33 mouse cellular contexts compared by ENCODE assay signal in the genomic region with DNA sequence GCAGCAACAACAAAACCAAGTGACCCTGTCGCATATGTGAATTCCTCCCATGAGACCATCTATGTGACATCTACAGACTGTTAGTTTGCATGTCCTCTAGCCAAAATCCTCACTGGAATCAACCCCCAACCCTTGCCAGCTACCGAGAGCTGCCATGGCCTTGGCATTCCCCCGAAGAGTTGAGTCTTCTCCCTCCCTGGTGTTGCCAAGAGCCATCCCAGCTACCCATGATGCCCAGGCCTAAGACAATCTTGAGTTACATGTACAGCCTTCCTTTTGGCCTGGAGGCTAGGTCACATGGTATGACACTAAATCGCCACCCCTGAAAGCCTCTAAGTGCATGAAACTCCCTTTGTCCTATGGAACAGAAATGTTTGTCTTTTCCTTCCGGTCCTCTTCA. TPM values are rescaled to one million over a fixed set of nuclear protein-coding genes. Genes with fewer than 3 reads are reported as not detected.
DNase-seq lines count a peak whose midpoint lies in the region; ATAC-seq and TF ChIP-seq lines count a peak whose summit lies in the region.
"Had no signal": no experiment of that assay in that cellular context is flagged by ENCODE, and none has a peak within 500 bp of the region (broad histone marks: within the 10 kb centered on the region; RNA-seq: fewer than 3 reads in every experiment).

No protein-coding gene starts in this region.

- H3K9me3 ChIP-seq in forebrain, embryonic 10.5 days: no peaks in the 10 kb centered on the region
- H3K9me3 ChIP-seq in forebrain, embryonic 13.5 days (replicated peaks): no peaks in the 10 kb centered on the region
- H3K9me3 ChIP-seq in lung, postnatal 0 days (ENCODE audit: low read length): no peaks in the 10 kb centered on the region
- no peaks in the 10 kb centered on the region for H3K9me3 ChIP-seq in intestine, embryonic 16.5 days (ENCODE audit: control insufficient read depth, low read length)
- 0 out of 2 replicates have a peak, but pooled peaks cover 5% of the 10 kb centered on the region for H3K9me3 ChIP-seq in stomach, postnatal 0 days (ENCODE audit: control insufficient read depth, low read length)
- H3K9me3 ChIP-seq: G1E; hindbrain, embryonic 12.5 days; limb, embryonic 13.5 days; liver, embryonic 15.5 days; midbrain, embryonic 12.5 days had no signal

- no peaks in the 10 kb centered on the region for H3K4me1 ChIP-seq in forebrain, embryonic 10.5 days
- H3K4me1 ChIP-seq in forebrain, embryonic 13.5 days: no peaks in the 10 kb centered on the region
- H3K4me1 ChIP-seq in lung, postnatal 0 days (ENCODE audit: insufficient read depth, low read depth, low read length): peaks cover 17% of the 10 kb centered on the region; the same call in 1 of the 2 replicates
- H3K4me1 ChIP-seq in intestine, embryonic 16.5 days (ENCODE audit: control insufficient read depth, insufficient read depth, low read length): peaks cover 5% of the 10 kb centered on the region; the same call in 1 of the 2 replicates
- peaks cover 8% of the 10 kb centered on the region for H3K4me1 ChIP-seq in stomach, postnatal 0 days (replicated peaks; ENCODE audit: control insufficient read depth, insufficient read depth)
- H3K4me1 ChIP-seq: embryonic facial prominence, embryonic 13.5 days; hindbrain, embryonic 12.5 days; midbrain, embryonic 12.5 days had no signal

- no peak overlapping the region for H3K9ac ChIP-seq in forebrain, embryonic 13.5 days
- no peak overlapping the region for H3K9ac ChIP-seq in lung, postnatal 0 days (replicated peaks; ENCODE audit: low read depth)
- no peak overlapping the region for H3K9ac ChIP-seq in intestine, embryonic 16.5 days (ENCODE audit: low read depth, low read length)
- H3K9ac ChIP-seq in stomach, postnatal 0 days (ENCODE audit: low read length): no peak overlapping the region
- H3K9ac ChIP-seq: embryonic facial prominence, embryonic 13.5 days; hindbrain, embryonic 12.5 days; limb, embryonic 13.5 days; liver, embryonic 15.5 days; midbrain, embryonic 12.5 days had no signal

- ATAC-seq in forebrain, embryonic 13.5 days: no peak
- ATAC-seq in lung, postnatal 0 days: no peak
- no peak for ATAC-seq in intestine, embryonic 16.5 days
- ATAC-seq in stomach, postnatal 0 days (ENCODE audit: low FRiP score, low TSS enrichment): no peak
- ATAC-seq in erythroblast, adult 5-6 weeks (replicated peaks; ENCODE audit: low FRiP score, poor library complexity, severe bottlenecking): no peak
- ATAC-seq: forebrain, embryonic 16.5 days; Patski had no signal

- TF ChIP-seq CTCF in lung, postnatal 0 days (IDR thresholded peaks at IDR 0.05): no peak
- TF ChIP-seq CTCF in stomach, postnatal 0 days (IDR thresholded peaks at IDR 0.05; ENCODE audit: low read depth): no peak

- TF ChIP-seq EP300 in lung, postnatal 0 days (IDR thresholded peaks at IDR 0.05): no peak
- TF ChIP-seq EP300 in stomach, postnatal 0 days (optimal IDR thresholded peaks at IDR 0.05): no peak

- no peak overlapping the region for H3K4me2 ChIP-seq in forebrain, embryonic 13.5 days
- H3K4me2 ChIP-seq in lung, postnatal 0 days (replicated peaks; ENCODE audit: low read depth, low read length): no peak overlapping the region
- no peak overlapping the region for H3K4me2 ChIP-seq in intestine, embryonic 16.5 days (ENCODE audit: low read depth, low read length)
- H3K4me2 ChIP-seq in stomach, postnatal 0 days (replicated peaks; ENCODE audit: low read depth): no peak overlapping the region
- H3K4me2 ChIP-seq: embryonic facial prominence, embryonic 13.5 days; hindbrain, embryonic 12.5 days; limb, embryonic 13.5 days; liver, embryonic 15.5 days; midbrain, embryonic 12.5 days had no signal

- no peak overlapping the region for H3K27ac ChIP-seq in forebrain, embryonic 10.5 days
- no peak overlapping the region for H3K27ac ChIP-seq in forebrain, embryonic 13.5 days
- peak overlapping the region; percentile 64 for H3K27ac ChIP-seq in lung, postnatal 0 days (ENCODE audit: low read length)
- 0 out of 2 replicates have a peak overlapping the region, but pooled peaks have one; percentile 1 for H3K27ac ChIP-seq in intestine, embryonic 16.5 days (ENCODE audit: low read length)
- H3K27ac ChIP-seq in stomach, postnatal 0 days (replicated peaks): peak overlapping the region; percentile 65
- H3K27ac ChIP-seq: embryonic facial prominence, embryonic 13.5 days; heart, adult 2 months; hindbrain, embryonic 12.5 days; limb, embryonic 13.5 days; liver, embryonic 15.5 days; midbrain, embryonic 12.5 days had no signal

- no peaks in the 10 kb centered on the region for H3K27me3 ChIP-seq in forebrain, embryonic 10.5 days (ENCODE audit: poor library complexity, severe bottlenecking)
- no peaks in the 10 kb centered on the region for H3K27me3 ChIP-seq in forebrain, embryonic 13.5 days
- H3K27me3 ChIP-seq in lung, postnatal 0 days (replicated peaks; ENCODE audit: insufficient read depth, low read length): no peaks in the 10 kb centered on the region
- H3K27me3 ChIP-seq in intestine, embryonic 16.5 days (replicated peaks; ENCODE audit: control insufficient read depth, insufficient read depth, low read length): no peaks in the 10 kb centered on the region
- H3K27me3 ChIP-seq in stomach, postnatal 0 days (ENCODE audit: control insufficient read depth, insufficient read depth, low read length): no peaks in the 10 kb centered on the region
- H3K27me3 ChIP-seq: CH12.LX; embryonic facial prominence, embryonic 13.5 days; hindbrain, embryonic 12.5 days; limb, embryonic 13.5 days; liver, embryonic 15.5 days; midbrain, embryonic 12.5 days; Patski had no signal

- 87% methylated on average over 5 of the region's 5 CpGs for WGBS in forebrain, embryonic 10.5 days
- 88% methylated on average over 5 of the region's 5 CpGs for WGBS in forebrain, embryonic 13.5 days
- WGBS in lung, postnatal 0 days: 77% methylated on average over 5 of the region's 5 CpGs
- 84% methylated on average over 5 of the region's 5 CpGs for WGBS in intestine, embryonic 16.5 days
- WGBS in stomach, postnatal 0 days: 79% methylated on average over 5 of the region's 5 CpGs

- DNase-seq in forebrain, embryonic 10.5 days (ENCODE audit: extremely low spot score, low spot score): peak; percentile 2
- DNase-seq in lung, postnatal 0 days (ENCODE audit: low spot score): no peak
- DNase-seq in lung, postnatal 14 days: no peak
- no peak for DNase-seq in stomach, postnatal 0 days (ENCODE audit: low spot score)
- DNase-seq: B cell, adult 2 months; cerebellum, adult 2 months; cerebellum, postnatal 36 days; embryo, embryonic 11 days; gastrocnemius, postnatal 25 days; heart, adult 2 months; kidney, adult 9 months; kidney, postnatal 14 days; thymus, postnatal 25 days had no signal

- H3K4me3 ChIP-seq in forebrain, embryonic 10.5 days: no peak overlapping the region
- H3K4me3 ChIP-seq in forebrain, embryonic 13.5 days: no peak overlapping the region
- no peak overlapping the region for H3K4me3 ChIP-seq in lung, postnatal 0 days (ENCODE audit: low read depth, low read length)
- H3K4me3 ChIP-seq in intestine, embryonic 16.5 days (ENCODE audit: low read length): no peak overlapping the region
- no peak overlapping the region for H3K4me3 ChIP-seq in stomach, postnatal 0 days (ENCODE audit: low read depth, low read length)
- H3K4me3 ChIP-seq: embryonic facial prominence, embryonic 13.5 days; heart, adult 2 months; hindbrain, embryonic 12.5 days; limb, embryonic 13.5 days; liver, embryonic 15.5 days; midbrain, embryonic 12.5 days had no signal

- H3K36me3 ChIP-seq in forebrain, embryonic 10.5 days (replicated peaks): peaks cover 8% of the 10 kb centered on the region; the same call in 1 of the 2 replicates
- H3K36me3 ChIP-seq in forebrain, embryonic 13.5 days (ENCODE audit: poor library complexity, severe bottlenecking): peaks cover 38% of the 10 kb centered on the region
- peaks cover 28% of the 10 kb centered on the region for H3K36me3 ChIP-seq in lung, postnatal 0 days (ENCODE audit: insufficient read depth, low read length)
- peaks cover 39% of the 10 kb centered on the region for H3K36me3 ChIP-seq in intestine, embryonic 16.5 days (ENCODE audit: control insufficient read depth, insufficient read depth, low read length)
- H3K36me3 ChIP-seq in stomach, postnatal 0 days (ENCODE audit: control insufficient read depth, insufficient read depth, low read length): peaks cover 18% of the 10 kb centered on the region
- H3K36me3 ChIP-seq: G1E had no signal

RNA-seq across cellular contexts. Expression of a gene that starts 9.6 kb away (rescaled TPM):
- 7.4 and 10.3 TPM in 2 replicates for polyA plus RNA-seq in forebrain, embryonic 10.5 days (2016; fragmentation: Nextera tagmentation; extraction: Ambion mirVana)
- 10.9 and 15.0 TPM in 2 replicates for polyA plus RNA-seq in forebrain, embryonic 13.5 days (2015; fragmentation: Nextera tagmentation; extraction: Ambion mirVana)
- 485 and 539 TPM in 2 replicates for polyA plus RNA-seq in lung, postnatal 0 days (2015; fragmentation: Nextera tagmentation; extraction: Ambion mirVana)
- polyA plus RNA-seq in intestine, embryonic 16.5 days (2015; fragmentation: Nextera tagmentation; extraction: Ambion mirVana): 183 TPM in 2 replicates
- 131 and 134 TPM in 2 replicates for polyA plus RNA-seq in stomach, postnatal 0 days (2015; fragmentation: Nextera tagmentation; extraction: Ambion mirVana)
- 10.4 and 12.7 TPM in 2 replicates for total RNA-seq in erythroblast, adult 5-6 weeks (2015; ENCODE audit: low replicate concordance)
- 1.4 and 3.2 TPM in 2 replicates for total RNA-seq in erythroblast, adult 5-6 weeks (2017; ENCODE audit: low replicate concordance)
- total RNA-seq: G1E had no signal
- polyA plus RNA-seq: G1E had no signal

RNA-seq across cellular contexts. Expression of a gene that starts 10.2 kb away (rescaled TPM):
- 19.8 and 25.4 TPM in 2 replicates for polyA plus RNA-seq in forebrain, embryonic 10.5 days (2016; fragmentation: Nextera tagmentation; extraction: Ambion mirVana)
- polyA plus RNA-seq in forebrain, embryonic 13.5 days (2015; fragmentation: Nextera tagmentation; extraction: Ambion mirVana): 92.1 and 97.6 TPM in 2 replicates
- 798 and 806 TPM in 2 replicates for polyA plus RNA-seq in lung, postnatal 0 days (2015; fragmentation: Nextera tagmentation; extraction: Ambion mirVana)
- polyA plus RNA-seq in intestine, embryonic 16.5 days (2015; fragmentation: Nextera tagmentation; extraction: Ambion mirVana): 403 and 414 TPM in 2 replicates
- 245 and 254 TPM in 2 replicates for polyA plus RNA-seq in stomach, postnatal 0 days (2015; fragmentation: Nextera tagmentation; extraction: Ambion mirVana)
- 11.5 and 22.5 TPM in 2 replicates for total RNA-seq in erythroblast, adult 5-6 weeks (2015; ENCODE audit: low replicate concordance)
- total RNA-seq in erythroblast, adult 5-6 weeks (2017; ENCODE audit: low replicate concordance): 5.7 and 25.1 TPM in 2 replicates
- total RNA-seq: G1E had no signal
- polyA plus RNA-seq: G1E had no signal

RNA-seq across cellular contexts. Expression of a gene that starts 41.6 kb away (rescaled TPM):
- 0.05 TPM in 1 of 2 replicates, not detected in the other for polyA plus RNA-seq in forebrain, embryonic 10.5 days (2016; fragmentation: Nextera tagmentation; extraction: Ambion mirVana)
- polyA plus RNA-seq in forebrain, embryonic 13.5 days (2015; fragmentation: Nextera tagmentation; extraction: Ambion mirVana): not detected in 2 replicates
- 4.4 and 4.9 TPM in 2 replicates for polyA plus RNA-seq in lung, postnatal 0 days (2015; fragmentation: Nextera tagmentation; extraction: Ambion mirVana)
- polyA plus RNA-seq in intestine, embryonic 16.5 days (2015; fragmentation: Nextera tagmentation; extraction: Ambion mirVana): 51.9 and 71.5 TPM in 2 replicates
- not detected in 2 replicates for polyA plus RNA-seq in stomach, postnatal 0 days (2015; fragmentation: Nextera tagmentation; extraction: Ambion mirVana)
- not detected in 2 replicates for total RNA-seq in erythroblast, adult 5-6 weeks (2015; ENCODE audit: low replicate concordance)
- not detected in 2 replicates for total RNA-seq in erythroblast, adult 5-6 weeks (2017; ENCODE audit: low replicate concordance)
- total RNA-seq: gastrocnemius, postnatal 25 days; heart, adult 2 months; heart, postnatal 25 days; layer of hippocampus, adult 8-10 months; left cerebral cortex, adult 18-20 months; left cerebral cortex, postnatal 25 days; monocyte, adult 5-6 weeks; neutrophil, adult 5-6 weeks had no signal
- polyA plus RNA-seq: embryonic facial prominence, embryonic 13.5 days; forebrain, embryonic 16.5 days; G1E; heart, embryonic 14.5 days; hindbrain, embryonic 12.5 days; limb, embryonic 13.5 days; liver, embryonic 15.5 days; lung, embryonic 16.5 days; midbrain, embryonic 12.5 days had no signal

Comparison
In these comparisons a context has a peak if more than half of its experiments do, and no peak if none do; other contexts are left out.
1. H3K27ac ChIP-seq: peak in lung, postnatal 0 days (single experiment), intestine, embryonic 16.5 days (single experiment) and stomach, postnatal 0 days (single experiment); none in forebrain, embryonic 10.5 days (single experiment) and forebrain, embryonic 13.5 days (single experiment).